ENCODE assay signal across 8 mouse cellular contexts in genomic region chr17:31854770-31855596, GRCm38 (mm10). TPM values are rescaled to one million over a fixed set of nuclear protein-coding genes. Genes with fewer than 3 reads are reported as not detected.
DNase-seq lines count a peak whose midpoint lies in the region; ATAC-seq and TF ChIP-seq lines count a peak whose summit lies in the region.

No protein-coding gene starts in this region.

- H3K4me3 ChIP-seq in heart, embryonic 10.5 days, result peak overlapping the region; percentile 96
- peak overlapping the region; percentile 92 for H3K4me3 ChIP-seq in forebrain, embryonic 12.5 days (replicated peaks)
- peak overlapping the region; percentile 84 for H3K4me3 ChIP-seq in hindbrain, embryonic 14.5 days (replicated peaks; ENCODE audit: low read length)
- H3K4me3 ChIP-seq in limb, embryonic 13.5 days, result peak overlapping the region; percentile 90
- H3K4me3 ChIP-seq in midbrain, embryonic 14.5 days (replicated peaks; ENCODE audit: low read depth, low read length), result peak overlapping the region; percentile 86
- H3K4me3 ChIP-seq in testis, adult 2 months (ENCODE audit: control insufficient read depth, low read depth, low read length), result peak overlapping the region; percentile 78

- under 1% methylated on average over 69 of the region's 73 CpGs for WGBS in heart, embryonic 10.5 days
- under 1% methylated on average over 73 of the region's 73 CpGs for WGBS in forebrain, embryonic 12.5 days
- WGBS in hindbrain, embryonic 14.5 days, result under 1% methylated on average over 73 of the region's 73 CpGs
- under 1% methylated on average over 73 of the region's 73 CpGs for WGBS in limb, embryonic 13.5 days
- under 1% methylated on average over 71 of the region's 73 CpGs for WGBS in midbrain, embryonic 14.5 days

- DNase-seq in heart, embryonic 10.5 days (ENCODE audit: low spot score), result no peak
- no peak for DNase-seq in heart, adult 8-10 months (ENCODE audit: low spot score)
- peak; percentile 69 for DNase-seq in adrenal gland, postnatal 14 days
- DNase-seq in hindbrain, embryonic 14.5 days (ENCODE audit: low spot score), result peak; percentile 50
- DNase-seq in midbrain, embryonic 14.5 days, result peak; percentile 75

- H3K4me2 ChIP-seq in forebrain, embryonic 12.5 days, result peak overlapping the region; percentile 84
- peak overlapping the region; percentile 49 for H3K4me2 ChIP-seq in hindbrain, embryonic 14.5 days (replicated peaks)
- H3K4me2 ChIP-seq in limb, embryonic 13.5 days (replicated peaks), result peak overlapping the region; percentile 87
- H3K4me2 ChIP-seq in midbrain, embryonic 14.5 days (ENCODE audit: low read length), result peak overlapping the region; percentile 71

- H3K9ac ChIP-seq in forebrain, embryonic 12.5 days, result peak overlapping the region; percentile 92
- peak overlapping the region; percentile 92 for H3K9ac ChIP-seq in hindbrain, embryonic 14.5 days
- peak overlapping the region; percentile 89 for H3K9ac ChIP-seq in limb, embryonic 13.5 days
- H3K9ac ChIP-seq in midbrain, embryonic 14.5 days (replicated peaks; ENCODE audit: low read length), result peak overlapping the region; percentile 82

- H3K27me3 ChIP-seq in heart, embryonic 10.5 days (ENCODE audit: insufficient read depth, poor library complexity, severe bottlenecking), result no peaks in the 10 kb centered on the region
- H3K27me3 ChIP-seq in forebrain, embryonic 12.5 days, result no peaks in the 10 kb centered on the region
- no peaks in the 10 kb centered on the region for H3K27me3 ChIP-seq in hindbrain, embryonic 14.5 days (ENCODE audit: control insufficient read depth, insufficient read depth, low read length)
- no peaks in the 10 kb centered on the region for H3K27me3 ChIP-seq in limb, embryonic 13.5 days
- no peaks in the 10 kb centered on the region for H3K27me3 ChIP-seq in midbrain, embryonic 14.5 days (ENCODE audit: control insufficient read depth, insufficient read depth, low read length)
- H3K27me3 ChIP-seq in testis, adult 2 months (ENCODE audit: control insufficient read depth, insufficient read depth, low read length), result no peaks in the 10 kb centered on the region

- TF ChIP-seq POLR2A in testis, adult 2 months (IDR thresholded peaks at IDR 0.05; ENCODE audit: control insufficient read depth, low read depth, low read length), result no peak

- peaks cover 18% of the 10 kb centered on the region for H3K36me3 ChIP-seq in heart, embryonic 10.5 days
- H3K36me3 ChIP-seq in forebrain, embryonic 12.5 days (replicated peaks), result peaks cover 12% of the 10 kb centered on the region
- H3K36me3 ChIP-seq in hindbrain, embryonic 14.5 days (replicated peaks; ENCODE audit: control insufficient read depth, insufficient read depth), result peaks cover 12% of the 10 kb centered on the region
- peaks cover 12% of the 10 kb centered on the region for H3K36me3 ChIP-seq in limb, embryonic 13.5 days
- H3K36me3 ChIP-seq in midbrain, embryonic 14.5 days (ENCODE audit: control insufficient read depth, insufficient read depth, low read length), result peaks cover 20% of the 10 kb centered on the region
- no peaks in the 10 kb centered on the region for H3K36me3 ChIP-seq in testis, adult 2 months (ENCODE audit: control insufficient read depth, insufficient read depth, low read length)

- peaks cover 67% of the 10 kb centered on the region for H3K4me1 ChIP-seq in heart, embryonic 10.5 days
- H3K4me1 ChIP-seq in forebrain, embryonic 12.5 days, result peaks cover 40% of the 10 kb centered on the region
- H3K4me1 ChIP-seq in hindbrain, embryonic 14.5 days (replicated peaks; ENCODE audit: control insufficient read depth, insufficient read depth, low read length), result peaks cover 36% of the 10 kb centered on the region
- peaks cover 35% of the 10 kb centered on the region for H3K4me1 ChIP-seq in limb, embryonic 13.5 days
- H3K4me1 ChIP-seq in midbrain, embryonic 14.5 days (ENCODE audit: control insufficient read depth, insufficient read depth, low read length), result peaks cover 23% of the 10 kb centered on the region
- H3K4me1 ChIP-seq in testis, adult 2 months (ENCODE audit: control insufficient read depth, insufficient read depth, low read length), result peaks cover 22% of the 10 kb centered on the region

- peak overlapping the region; percentile 98 for H3K27ac ChIP-seq in heart, embryonic 10.5 days
- H3K27ac ChIP-seq in forebrain, embryonic 12.5 days, result peak overlapping the region; percentile 71
- H3K27ac ChIP-seq in hindbrain, embryonic 14.5 days, result peak overlapping the region; percentile 86
- peak overlapping the region; percentile 15; the same call in 1 of the 2 replicates for H3K27ac ChIP-seq in limb, embryonic 13.5 days
- peak overlapping the region; percentile 83 for H3K27ac ChIP-seq in midbrain, embryonic 14.5 days (replicated peaks; ENCODE audit: low read depth, low read length)
- peak overlapping the region; percentile 36 for H3K27ac ChIP-seq in testis, adult 2 months (ENCODE audit: control insufficient read depth, insufficient read depth, low read depth, low read length)

- no peaks in the 10 kb centered on the region for H3K9me3 ChIP-seq in heart, embryonic 10.5 days
- H3K9me3 ChIP-seq in forebrain, embryonic 12.5 days, result no peaks in the 10 kb centered on the region
- H3K9me3 ChIP-seq in hindbrain, embryonic 14.5 days (ENCODE audit: control insufficient read depth, low read length), result no peaks in the 10 kb centered on the region
- H3K9me3 ChIP-seq in limb, embryonic 13.5 days, result no peaks in the 10 kb centered on the region
- no peaks in the 10 kb centered on the region for H3K9me3 ChIP-seq in midbrain, embryonic 14.5 days (ENCODE audit: control insufficient read depth, low read length)

- no peak for TF ChIP-seq CTCF in testis, adult 2 months (IDR thresholded peaks at IDR 0.05; ENCODE audit: control insufficient read depth, insufficient read depth, insufficient replicate concordance, low read depth, low read length)

- peak; percentile 71 for ATAC-seq in forebrain, embryonic 12.5 days (ENCODE audit: low FRiP score)
- peak; percentile 60 for ATAC-seq in hindbrain, embryonic 14.5 days (ENCODE audit: low FRiP score)
- peak; percentile 48 for ATAC-seq in limb, embryonic 13.5 days (ENCODE audit: low FRiP score, low read depth)
- peak; percentile 72 for ATAC-seq in midbrain, embryonic 14.5 days (ENCODE audit: low FRiP score, low TSS enrichment)

RNA-seq across cellular contexts. Expression of gene Sik1, which starts 0.6 kb away (rescaled TPM):
- 20.9 and 22.0 TPM in 2 replicates for polyA plus RNA-seq in heart, embryonic 10.5 days (2016; fragmentation: Nextera tagmentation; extraction: Ambion mirVana)
- 10 to 100 TPM; 19.0 to 34.0 (median 30.2) TPM for total RNA-seq in heart, adult 8-10 months (2022)
- total RNA-seq in adrenal gland, postnatal 14 days (2021), result 47.3 and 100 TPM in 2 replicates
- polyA plus RNA-seq in forebrain, embryonic 12.5 days (2016; fragmentation: Nextera tagmentation; extraction: Ambion mirVana), result 15.2 and 16.7 TPM in 2 replicates
- polyA plus RNA-seq in hindbrain, embryonic 14.5 days (2014; fragmentation: Nextera tagmentation; extraction: Ambion mirVana), result 17.0 and 20.5 TPM in 2 replicates
- polyA plus RNA-seq in limb, embryonic 13.5 days (2015; fragmentation: Nextera tagmentation; extraction: Ambion mirVana), result 13.1 and 14.3 TPM in 2 replicates
- polyA plus RNA-seq in midbrain, embryonic 14.5 days (2014; fragmentation: Nextera tagmentation; extraction: Ambion mirVana), result 15.3 and 19.3 TPM in 2 replicates
- polyA plus RNA-seq in testis, adult 2 months (2012; rRNA removed), result 19.2 and 26.4 TPM in 2 replicates

Comparison
In these comparisons a context has a peak if more than half of its experiments do, and no peak if none do; other contexts are left out.
1. DNase-seq: peak in adrenal gland, postnatal 14 days (single experiment), hindbrain, embryonic 14.5 days (single experiment) and midbrain, embryonic 14.5 days (single experiment); none in heart, embryonic 10.5 days (single experiment) and heart, adult 8-10 months (single experiment).
2. H3K27ac ChIP-seq: peak in every context shown above with its lines; median percentile 98 in heart, embryonic 10.5 days; 86 in hindbrain, embryonic 14.5 days; 83 in midbrain, embryonic 14.5 days; 71 in forebrain, embryonic 12.5 days; 36 in testis, adult 2 months; 15 in limb, embryonic 13.5 days.
3. Peak in every context shown above with its lines, with median percentiles within 50 percentile points of each other: H3K4me3 ChIP-seq, ATAC-seq, H3K4me2 ChIP-seq and H3K9ac ChIP-seq.